Mouse (Mus musculus) forebrain, embryonic 12.5 days (tissue): Measurements from ENCODE around the gene Gm10382. TPM values are rescaled to one million over a fixed set of nuclear protein-coding genes. Genes with fewer than 3 reads are reported as not detected.

Experiments
- ATAC-seq: fragments of 200-750 bp; cut with Nextera tagmentation; 2 replicates; pipeline ENCODE4 v1.8.0; 2017; ENCODE audit warnings: moderate TSS enrichment; ENCODE audit not compliant: low FRiP score
- H3K27ac ChIP-seq: fragments of 300-500 bp; sonication (generic); 2 replicates; pipeline ENCODE4 v1.5.1; 2016; ENCODE audit warnings: mild to moderate bottlenecking
- H3K27me3 ChIP-seq: fragments of 300-500 bp; sonication (generic); 2 replicates; pipeline ENCODE4 v1.6.1; 2016; ENCODE audit warnings: mild to moderate bottlenecking
- H3K36me3 ChIP-seq: fragments of 300-500 bp; sonication (generic); replicated peaks from 2 replicates; pipeline ENCODE4 v1.6.1; 2016; ENCODE audit warnings: mild to moderate bottlenecking
- H3K4me1 ChIP-seq: fragments of 300-500 bp; sonication (generic); 2 replicates; pipeline ENCODE4 v1.6.1; 2016
- H3K4me2 ChIP-seq: fragments of 300-500 bp; sonication (generic); 2 replicates; pipeline ENCODE4 v1.6.1; 2016; ENCODE audit warnings: mild to moderate bottlenecking, moderate library complexity
- H3K4me3 ChIP-seq: fragments of 300-500 bp; sonication (generic); replicated peaks from 2 replicates; pipeline ENCODE4 v1.5.1; 2016; ENCODE audit warnings: mild to moderate bottlenecking
- H3K9ac ChIP-seq: fragments of 300-500 bp; sonication (generic); 2 replicates; pipeline ENCODE4 v1.6.1; 2016; ENCODE audit warnings: mild to moderate bottlenecking
- H3K9me3 ChIP-seq: fragments of 300-500 bp; sonication (generic); 2 replicates; pipeline ENCODE4 v1.6.1; 2016
- WGBS: fragments of 180-500 bp; shearing (Covaris S2); methylation state at CpG from one replicate; pipeline ENCODE4 v1.1.7; 2016; 5-methylcytosine and 5-hydroxymethylcytosine counted together
- polyA plus RNA-seq: library from polyadenylated mRNA; unstranded; fragments of >200 nt; fragmentation: Nextera tagmentation; extraction: Ambion mirVana; gene quantifications from 2 replicates; pipeline ENCODE4 v1.2.1, GENCODE M21; 2016

The Gm10382 gene
- polyA plus RNA-seq, 1 experiment from 2014 or later, result 0.97 TPM

DNA sequence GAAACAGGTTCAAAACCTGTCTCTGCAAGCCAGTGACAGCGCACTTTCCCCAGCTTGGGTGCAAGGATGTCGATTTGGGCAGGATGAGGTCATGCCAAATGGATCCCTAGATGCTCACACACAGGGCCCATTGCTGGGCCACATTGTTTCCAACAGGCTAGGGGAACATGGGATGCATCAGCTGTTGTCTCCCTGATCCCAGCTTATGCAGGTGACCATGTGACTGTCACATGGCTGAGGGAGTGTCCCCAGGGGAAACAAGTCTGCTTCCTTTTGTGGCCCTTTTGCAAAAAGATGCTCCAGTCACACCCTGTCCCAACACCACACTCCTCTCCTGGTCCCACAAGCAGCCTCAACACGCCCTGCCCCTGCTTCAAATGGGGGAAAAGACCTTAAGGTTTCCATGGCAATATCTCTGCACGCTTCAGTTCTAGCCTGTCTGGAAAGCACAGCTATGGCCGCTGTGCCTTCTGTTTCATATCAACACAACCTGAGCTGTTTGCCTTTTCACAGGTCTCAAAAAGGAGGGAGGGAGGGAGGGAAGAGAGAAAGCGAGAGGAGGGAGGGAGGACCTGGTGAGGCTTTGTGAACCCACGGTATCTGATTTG lies 34.1 kb upstream of the Gm10382 start:
- Histone ChIP-seq H3K4me1 (peaks cover 4% of the 10 kb centered on the region; the same call in 1 of the 2 replicates), H3K27me3 (0 out of 2 replicates have a peak, but pooled peaks cover 3% of the 10 kb centered on the region), H3K4me2 (no peak overlapping the region), H3K9ac (no peak overlapping the region), H3K27ac (no peak overlapping the region), H3K4me3 (no peak overlapping the region), H3K9me3 (no peaks in the 10 kb centered on the region), H3K36me3 (no peaks in the 10 kb centered on the region)
- WGBS, result 58% methylated on average over 7 of the region's 7 CpGs
- no peak for ATAC-seq

DNA sequence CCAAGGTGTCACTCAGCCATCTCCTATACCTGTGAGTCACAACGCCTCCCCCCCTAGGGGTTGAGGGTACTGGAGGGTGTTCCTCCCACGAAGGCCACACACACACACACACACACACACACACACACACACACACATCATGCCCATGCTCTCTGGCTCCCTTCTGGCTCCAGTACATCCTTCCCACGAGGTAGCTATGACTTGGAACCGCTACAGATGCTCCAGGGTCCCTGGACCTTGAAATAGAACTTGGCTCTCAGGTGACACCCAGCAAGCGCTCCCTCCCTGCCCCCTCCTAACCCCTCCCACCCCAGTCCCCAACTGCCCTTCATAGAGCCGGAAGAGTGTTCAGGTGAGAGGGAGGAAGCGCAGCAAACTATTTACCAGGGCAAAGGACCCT lies 33.5 kb upstream of the Gm10382 start:
- H3K27ac ChIP-seq, result no peak overlapping the region
- H3K4me2 ChIP-seq, result no peak overlapping the region
- H3K27me3 ChIP-seq, result 0 out of 2 replicates have a peak, but pooled peaks cover 3% of the 10 kb centered on the region
- no peak overlapping the region for H3K4me3 ChIP-seq
- no peaks in the 10 kb centered on the region for H3K36me3 ChIP-seq
- H3K9me3 ChIP-seq, result no peaks in the 10 kb centered on the region
- peaks cover 4% of the 10 kb centered on the region; the same call in 1 of the 2 replicates for H3K4me1 ChIP-seq
- WGBS, result 66% methylated on average over 7 of the region's 7 CpGs
- no peak for ATAC-seq
- no peak overlapping the region for H3K9ac ChIP-seq

DNA sequence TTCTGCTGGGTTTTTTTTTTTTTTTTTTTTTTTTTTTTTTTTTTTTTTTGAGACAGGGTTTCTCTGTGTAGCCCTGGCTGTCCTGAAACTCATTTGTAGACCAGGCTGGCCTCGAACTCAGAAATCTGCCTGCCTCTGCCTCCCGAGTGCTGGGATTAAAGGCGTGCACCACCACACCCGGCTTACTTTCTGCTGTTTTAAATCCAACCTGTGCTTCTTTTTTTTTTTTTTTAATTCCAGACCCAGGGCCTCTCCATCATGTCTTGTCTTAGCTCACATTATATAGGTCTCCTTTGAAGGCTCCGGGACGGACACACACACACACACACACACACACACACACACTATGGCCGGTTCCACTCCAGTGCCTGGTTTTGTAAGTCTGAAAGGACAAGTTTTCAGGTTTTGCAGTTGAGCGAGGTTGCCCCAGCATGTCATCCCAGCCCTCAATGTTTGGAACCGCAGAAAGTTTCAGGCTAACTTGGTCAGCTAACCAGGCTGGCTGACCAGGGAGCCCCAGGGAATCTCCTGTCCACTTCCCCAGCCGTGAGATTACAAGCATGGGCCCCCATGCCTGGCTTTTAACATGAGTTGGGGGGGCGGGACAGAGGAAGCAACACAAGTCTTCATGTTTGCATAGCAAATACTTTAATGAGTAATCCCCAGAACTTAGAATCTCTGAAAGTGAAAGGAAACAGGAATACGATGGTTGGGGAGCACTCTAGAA lies 31.4 kb upstream of the Gm10382 start:
- Histone ChIP-seq H3K27me3 (no peaks in the 10 kb centered on the region), H3K4me2 (no peak overlapping the region), H3K4me3 (no peak overlapping the region), H3K4me1 (peaks cover 4% of the 10 kb centered on the region; the same call in 1 of the 2 replicates), H3K9me3 (no peaks in the 10 kb centered on the region), H3K27ac (no peak overlapping the region), H3K36me3 (no peaks in the 10 kb centered on the region), H3K9ac (no peak overlapping the region)
- ATAC-seq, result no peak
- 82% methylated on average over 12 of the region's 12 CpGs for WGBS

DNA sequence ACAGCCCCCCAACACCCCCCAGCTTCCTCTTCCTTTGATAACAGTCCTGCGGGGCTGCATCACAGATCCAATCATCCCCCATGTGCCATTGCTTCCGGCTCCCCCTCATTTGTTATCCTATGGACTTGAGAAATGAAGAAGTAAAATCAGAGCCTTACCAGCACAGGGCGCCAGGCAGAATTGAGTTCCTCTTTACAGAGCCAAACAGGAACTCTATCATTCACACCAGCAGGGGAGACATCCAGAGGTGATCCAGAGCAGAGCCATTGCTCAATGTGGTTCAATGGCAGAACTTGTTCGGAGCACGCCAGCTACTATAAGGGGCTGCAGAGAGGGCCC lies 30.9 kb upstream of the Gm10382 start:
- Histone ChIP-seq H3K27ac (no peak overlapping the region), H3K9me3 (no peaks in the 10 kb centered on the region), H3K4me1 (peaks cover 4% of the 10 kb centered on the region; the same call in 1 of the 2 replicates), H3K9ac (no peak overlapping the region), H3K27me3 (no peaks in the 10 kb centered on the region), H3K36me3 (no peaks in the 10 kb centered on the region), H3K4me2 (no peak overlapping the region), H3K4me3 (no peak overlapping the region)
- 89% methylated on average over 5 of the region's 5 CpGs for WGBS
- ATAC-seq, result no peak

DNA sequence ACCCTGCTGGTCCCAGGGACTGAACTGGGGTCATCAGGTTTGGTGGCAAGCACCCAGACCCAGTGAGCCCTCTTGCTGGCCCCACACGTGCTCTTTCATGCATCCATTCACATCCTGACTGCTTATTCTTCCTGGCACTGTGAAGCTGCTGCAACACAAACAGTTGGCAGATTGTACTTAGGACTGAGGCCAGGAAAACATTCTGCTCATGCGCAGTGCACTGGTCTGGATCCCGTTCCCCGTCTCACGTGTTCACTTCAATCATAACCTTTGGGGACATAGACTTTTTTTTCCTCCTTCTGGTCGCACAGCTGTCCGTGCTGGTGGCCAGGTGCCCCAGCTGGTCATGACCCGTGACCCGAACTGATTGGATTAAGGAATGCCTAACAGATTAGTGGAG lies 28.6 kb upstream of the Gm10382 start:
- H3K27ac ChIP-seq, result no peak overlapping the region
- H3K36me3 ChIP-seq, result no peaks in the 10 kb centered on the region
- no peak overlapping the region for H3K4me2 ChIP-seq
- WGBS, result 57% methylated on average over 9 of the region's 9 CpGs
- no peak for ATAC-seq
- H3K9me3 ChIP-seq, result peaks cover 7% of the 10 kb centered on the region; the same call in 1 of the 2 replicates
- H3K27me3 ChIP-seq, result no peaks in the 10 kb centered on the region
- H3K4me3 ChIP-seq, result no peak overlapping the region
- no peak overlapping the region for H3K9ac ChIP-seq
- no peaks in the 10 kb centered on the region for H3K4me1 ChIP-seq

DNA sequence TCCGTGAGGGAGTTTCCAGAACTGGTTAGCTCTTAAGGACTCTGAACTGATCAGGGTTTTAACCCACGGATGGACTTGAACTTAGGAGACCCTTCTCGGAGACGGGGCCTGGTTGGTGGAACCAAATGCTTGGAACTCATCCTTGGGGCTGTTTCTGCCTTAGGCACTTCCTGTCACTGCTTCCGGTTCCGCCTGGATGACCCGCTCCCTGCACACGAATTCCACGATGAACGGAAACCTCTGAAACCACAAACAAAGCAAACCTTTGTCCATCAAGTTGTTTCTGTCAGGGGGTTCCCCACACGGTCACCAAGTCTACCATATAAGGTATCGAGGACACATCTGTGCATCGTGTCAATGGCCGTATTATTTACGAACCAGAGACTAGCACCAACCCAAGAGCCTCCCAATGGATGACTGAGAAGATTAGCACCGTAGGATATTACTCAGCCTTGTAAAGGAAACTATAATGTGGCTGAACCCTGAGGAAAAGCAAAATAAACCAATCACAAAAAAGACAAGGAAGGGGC lies 28.1 kb upstream of the Gm10382 start:
- no peak overlapping the region for H3K4me2 ChIP-seq
- WGBS, result 67% methylated on average over 16 of the region's 16 CpGs
- no peak overlapping the region for H3K4me3 ChIP-seq
- no peak overlapping the region for H3K9ac ChIP-seq
- no peaks in the 10 kb centered on the region for H3K27me3 ChIP-seq
- peaks cover 7% of the 10 kb centered on the region; the same call in 1 of the 2 replicates for H3K9me3 ChIP-seq
- no peaks in the 10 kb centered on the region for H3K36me3 ChIP-seq
- no peak overlapping the region for H3K27ac ChIP-seq
- ATAC-seq, result no peak
- no peaks in the 10 kb centered on the region for H3K4me1 ChIP-seq

DNA sequence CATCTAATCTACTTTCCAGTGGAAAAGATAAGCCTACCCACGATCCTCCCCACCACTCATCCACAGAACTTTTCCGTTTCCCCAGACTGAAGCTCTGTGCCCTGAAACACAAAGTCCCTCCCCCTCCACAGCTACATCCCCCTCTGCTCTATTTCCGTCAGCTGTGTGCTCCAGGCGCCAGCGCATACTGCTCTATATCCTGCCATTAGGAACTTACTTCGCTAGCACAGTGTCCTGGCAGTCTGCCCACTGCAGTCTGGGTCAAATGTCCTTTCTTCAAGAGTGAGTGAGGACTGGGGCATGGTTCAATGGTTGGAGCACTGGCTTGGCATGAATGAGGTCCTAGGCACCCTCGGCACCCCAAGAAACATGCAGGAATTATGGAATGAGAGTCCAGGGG lies 25.2 kb upstream of the Gm10382 start:
- Histone ChIP-seq H3K9ac (no peak overlapping the region), H3K27ac (no peak overlapping the region), H3K4me1 (no peaks in the 10 kb centered on the region), H3K4me3 (no peak overlapping the region), H3K9me3 (peaks cover 7% of the 10 kb centered on the region; the same call in 1 of the 2 replicates), H3K36me3 (no peaks in the 10 kb centered on the region), H3K27me3 (no peaks in the 10 kb centered on the region), H3K4me2 (no peak overlapping the region)
- 88% methylated on average over 7 of the region's 7 CpGs for WGBS
- no peak for ATAC-seq

DNA sequence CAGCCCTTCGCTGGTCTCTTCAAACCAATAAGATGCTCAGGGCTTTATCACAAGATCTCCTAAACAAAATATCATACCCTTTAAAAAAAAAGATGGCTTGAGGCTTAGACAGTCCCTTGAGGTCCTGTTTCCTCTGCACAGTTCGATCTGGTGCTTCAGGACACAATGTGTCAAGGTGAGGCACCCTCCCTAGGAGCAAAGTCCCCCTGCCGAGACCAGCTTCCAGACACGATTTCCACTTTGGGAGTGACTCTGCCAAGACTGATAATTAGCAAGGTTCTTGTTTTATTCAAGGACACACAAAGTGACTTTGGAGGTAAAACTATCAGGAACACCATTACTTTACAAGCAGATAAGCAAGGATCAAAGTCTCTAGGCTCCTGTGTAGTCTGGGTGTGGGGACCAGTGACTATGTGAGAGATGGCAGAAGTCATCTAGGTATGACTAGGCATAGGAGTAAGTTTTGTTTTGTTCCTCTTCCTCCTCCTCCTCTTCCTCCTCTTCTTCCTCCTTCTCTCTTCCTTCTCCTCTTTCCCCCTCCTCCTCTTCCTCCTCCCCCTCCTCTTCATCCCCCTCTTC lies 24.2 kb upstream of the Gm10382 start:
- no peaks in the 10 kb centered on the region for H3K4me1 ChIP-seq
- 78% methylated on average over 4 of the region's 4 CpGs for WGBS
- H3K27me3 ChIP-seq, result no peaks in the 10 kb centered on the region
- peaks cover 7% of the 10 kb centered on the region; the same call in 1 of the 2 replicates for H3K9me3 ChIP-seq
- no peak overlapping the region for H3K4me2 ChIP-seq
- no peaks in the 10 kb centered on the region for H3K36me3 ChIP-seq
- no peak overlapping the region for H3K4me3 ChIP-seq
- H3K27ac ChIP-seq, result no peak overlapping the region
- no peak overlapping the region for H3K9ac ChIP-seq
- no peak for ATAC-seq

DNA sequence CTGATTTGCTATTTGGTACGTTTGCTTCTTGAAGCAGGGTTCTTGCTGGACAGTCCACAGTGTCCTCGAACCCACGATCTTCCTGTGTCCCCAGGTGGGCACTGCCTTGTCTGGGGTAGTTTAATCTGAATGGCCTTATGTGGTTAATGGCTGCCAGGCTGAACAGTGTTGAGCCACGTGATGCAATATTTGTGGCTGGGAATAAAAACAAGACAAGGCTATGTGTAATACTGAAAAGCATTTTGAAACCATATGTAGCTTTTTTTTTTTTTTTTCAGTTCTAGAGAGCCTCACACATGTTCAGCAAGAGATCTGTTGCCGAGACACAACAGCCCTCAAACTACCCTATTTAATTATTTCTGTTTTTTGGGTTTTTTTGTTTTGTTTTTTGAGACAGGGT lies 21.0 kb upstream of the Gm10382 start:
- no peak overlapping the region for H3K27ac ChIP-seq
- WGBS, result 71% methylated on average over 5 of the region's 5 CpGs
- H3K9ac ChIP-seq, result no peak overlapping the region
- H3K9me3 ChIP-seq, result peaks cover 7% of the 10 kb centered on the region; the same call in 1 of the 2 replicates
- H3K27me3 ChIP-seq, result no peaks in the 10 kb centered on the region
- H3K4me2 ChIP-seq, result no peak overlapping the region
- H3K4me1 ChIP-seq, result no peaks in the 10 kb centered on the region
- no peak for ATAC-seq
- no peaks in the 10 kb centered on the region for H3K36me3 ChIP-seq
- no peak overlapping the region for H3K4me3 ChIP-seq

DNA sequence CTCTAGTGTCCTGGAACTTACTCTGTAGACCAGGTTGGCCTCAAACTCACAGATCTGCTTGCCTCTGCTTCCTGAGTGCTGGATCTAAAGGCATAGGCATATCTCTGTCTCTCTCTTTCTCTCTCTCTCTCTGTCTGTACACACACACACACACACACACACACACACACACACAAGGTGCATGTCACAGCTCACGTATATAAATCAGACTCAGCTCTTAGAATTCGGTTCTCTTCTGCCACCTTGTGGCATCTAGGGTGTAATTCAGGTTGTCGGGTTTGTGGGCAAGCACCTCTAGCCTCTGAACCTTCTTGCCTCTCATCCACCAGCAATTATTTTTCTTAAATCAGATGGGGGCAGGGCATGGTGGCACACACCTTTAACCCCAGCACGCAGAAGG lies 20.6 kb upstream of the Gm10382 start:
- H3K27ac ChIP-seq, result no peak overlapping the region
- WGBS, result 4% methylated on average over 4 of the region's 4 CpGs
- no peak overlapping the region for H3K4me3 ChIP-seq
- no peak for ATAC-seq
- H3K9me3 ChIP-seq, result peaks cover 7% of the 10 kb centered on the region; the same call in 1 of the 2 replicates
- no peak overlapping the region for H3K9ac ChIP-seq
- no peaks in the 10 kb centered on the region for H3K4me1 ChIP-seq
- H3K27me3 ChIP-seq, result no peaks in the 10 kb centered on the region
- H3K36me3 ChIP-seq, result no peaks in the 10 kb centered on the region
- H3K4me2 ChIP-seq, result no peak overlapping the region

DNA sequence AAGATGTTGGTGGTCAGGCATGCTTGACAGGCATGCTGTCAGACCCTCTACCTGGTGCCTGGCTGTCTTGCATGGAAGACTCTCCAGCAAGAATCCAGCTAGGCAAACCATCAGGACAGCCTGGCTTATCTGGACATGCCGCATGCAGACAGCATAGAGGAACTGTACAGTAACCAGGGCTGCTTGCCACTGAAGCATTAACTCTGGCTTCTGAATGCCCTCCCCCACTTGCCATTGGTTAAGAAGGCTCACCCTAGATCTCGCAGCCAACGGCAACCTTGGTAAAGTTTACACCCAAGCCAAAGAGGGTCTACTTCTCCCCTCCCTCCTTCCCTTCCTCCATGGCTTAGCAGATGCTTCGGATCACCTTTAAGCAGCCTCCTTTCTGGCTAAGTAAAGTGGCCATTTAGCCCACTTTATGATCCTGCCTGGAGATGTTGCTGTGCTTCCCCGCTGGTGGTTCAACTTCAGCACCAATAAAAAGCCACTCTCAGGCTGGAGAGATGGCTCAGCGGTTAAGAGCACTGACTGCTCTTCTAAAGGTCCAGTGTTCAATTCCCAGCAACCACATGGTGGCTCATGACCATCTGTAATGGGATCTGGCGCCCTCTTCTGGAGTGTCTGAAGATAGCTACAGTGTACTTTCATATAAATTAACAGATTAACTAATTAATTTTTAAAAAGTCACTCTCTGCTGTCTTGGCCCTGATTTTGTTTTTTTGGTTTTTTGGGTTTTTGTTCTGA lies 18.0 kb upstream of the Gm10382 start:
- Histone ChIP-seq H3K9ac (no peak overlapping the region), H3K36me3 (no peaks in the 10 kb centered on the region), H3K27me3 (no peaks in the 10 kb centered on the region), H3K4me3 (no peak overlapping the region), H3K27ac (no peak overlapping the region), H3K4me2 (no peak overlapping the region), H3K9me3 (no peaks in the 10 kb centered on the region), H3K4me1 (no peaks in the 10 kb centered on the region)
- WGBS, result 78% methylated on average over 7 of the region's 7 CpGs
- ATAC-seq, result no peak

DNA sequence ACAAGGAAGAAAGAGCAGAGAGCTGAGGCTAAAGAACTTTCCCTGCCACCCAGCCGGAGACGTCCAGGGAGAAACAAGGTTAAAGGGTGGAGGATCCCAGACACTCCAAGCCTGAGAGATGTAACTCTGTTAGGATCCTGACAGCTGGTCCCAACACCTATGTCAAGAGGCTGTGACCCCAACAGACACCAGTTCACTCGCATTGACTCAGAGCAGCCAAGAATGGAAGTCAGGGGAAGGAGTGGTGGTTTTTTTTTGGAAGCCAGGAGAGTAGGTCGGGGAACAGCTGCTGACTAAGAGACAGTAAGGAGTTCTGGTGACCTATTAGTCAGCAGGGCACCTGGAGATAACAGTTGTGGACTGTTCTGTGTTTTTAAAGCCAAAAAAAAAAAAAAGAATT lies 17.1 kb upstream of the Gm10382 start:
- Histone ChIP-seq H3K4me3 (no peak overlapping the region), H3K4me1 (no peaks in the 10 kb centered on the region), H3K36me3 (no peaks in the 10 kb centered on the region), H3K9ac (no peak overlapping the region), H3K4me2 (no peak overlapping the region), H3K9me3 (no peaks in the 10 kb centered on the region), H3K27ac (no peak overlapping the region), H3K27me3 (no peaks in the 10 kb centered on the region)
- 88% methylated on average over 4 of the region's 4 CpGs for WGBS
- no peak for ATAC-seq
